Comparison of ENCODE assay signal across 8 mouse cellular contexts in the genomic region with DNA sequence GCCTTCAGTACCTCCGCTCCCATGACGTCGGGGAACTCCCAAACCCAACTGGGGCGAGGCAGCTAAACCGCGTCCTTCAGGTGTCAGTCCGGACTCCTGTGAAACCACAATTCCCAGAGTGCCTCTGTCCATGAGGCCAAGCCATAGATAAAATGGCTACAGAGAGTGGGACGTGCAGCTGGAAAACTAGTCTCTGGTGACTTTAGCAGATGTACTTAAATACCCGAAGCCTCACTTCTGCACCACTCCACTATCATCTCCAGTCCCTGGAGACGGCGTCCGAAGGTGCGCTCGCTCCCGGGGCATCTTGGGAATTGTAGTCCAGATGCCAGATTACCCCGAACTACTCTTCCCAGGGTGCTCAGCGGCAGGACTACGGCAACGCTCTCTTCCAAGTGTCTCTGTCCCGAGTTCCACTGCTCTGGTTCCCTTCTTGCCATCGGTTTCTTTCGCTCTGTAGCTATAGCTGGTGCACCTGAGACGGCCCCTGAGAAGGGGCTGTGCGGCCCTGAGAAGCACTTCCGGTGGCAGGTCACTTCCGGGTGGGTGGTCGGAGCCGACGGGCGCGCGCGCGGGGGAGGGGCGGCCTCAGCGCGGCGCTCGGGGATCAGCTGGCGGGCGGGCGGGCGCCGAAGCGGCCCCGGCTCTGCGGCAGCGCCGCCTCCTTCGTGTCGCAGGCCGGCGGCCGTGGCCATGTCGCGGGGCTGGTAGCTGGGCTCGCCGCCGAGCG. TPM values are rescaled to one million over a fixed set of nuclear protein-coding genes. Genes with fewer than 3 reads are reported as not detected.
DNase-seq lines count a peak whose midpoint lies in the region; ATAC-seq and TF ChIP-seq lines count a peak whose summit lies in the region.

A gene (plus strand): TSS at position 603 of the 730 bp plus-strand sequence.

- peak within 1 kb of the TSS; percentile 91 for H3K9ac ChIP-seq in MEL (ENCODE audit: control insufficient read depth, low read depth, low read length, poor library complexity, severe bottlenecking)
- H3K9ac ChIP-seq in lung, embryonic 16.5 days (ENCODE audit: low read length): peak within 1 kb of the TSS; percentile 92

- WGBS in cerebellum, adult 2 months: under 1% methylated on average over 43 of the region's 60 CpGs
- under 1% methylated on average over 56 of the region's 60 CpGs for WGBS in lung, embryonic 16.5 days

- TF ChIP-seq RAD21 in MEL (IDR thresholded peaks at IDR 0.05; ENCODE audit: low read depth, low read length): no peak

- no peaks in the 10 kb centered on the region for H3K27me3 ChIP-seq in MEL (ENCODE audit: control insufficient read depth in 1 of 2, insufficient read depth in 2 of 2, low read length in 2 of 2)
- H3K27me3 ChIP-seq in cerebellum, adult 2 months (ENCODE audit: control insufficient read depth, insufficient read depth, low read length): no peaks in the 10 kb centered on the region
- H3K27me3 ChIP-seq in lung, embryonic 16.5 days (ENCODE audit: control insufficient read depth, insufficient read depth, low read depth, low read length): no peaks in the 10 kb centered on the region

- H3K9me3 ChIP-seq in MEL (replicated peaks; ENCODE audit: insufficient read depth, low read length): no peaks in the 10 kb centered on the region
- H3K9me3 ChIP-seq in lung, embryonic 16.5 days (ENCODE audit: control insufficient read depth, low read length): no peaks in the 10 kb centered on the region

- peak; percentile 92 for DNase-seq in MEL (ENCODE audit: low read depth, low spot score)
- peak; percentile 90 to 95 for DNase-seq in cerebellum, adult 2 months
- DNase-seq in forelimb bud, embryonic 11.5 days (ENCODE audit: low read depth, low spot score): peak; percentile 84
- DNase-seq in layer of hippocampus, adult 9-10 months (ENCODE audit: low spot score): peak; percentile 93
- DNase-seq in ovary, postnatal 10 days (ENCODE audit: low spot score): peak; percentile 80
- peak; percentile 87 to 94 for DNase-seq in thymus, postnatal 10 days (ENCODE audit: low spot score in 2 of 2)

- no peak for TF ChIP-seq CTCF in MEL (IDR thresholded peaks at IDR 0.05 in 2 of 3, conservative IDR thresholded peaks at IDR 0.05 in 1 of 3; ENCODE audit: control insufficient read depth in 1 of 3, insufficient read depth in 1 of 3, low read depth in 2 of 3, low read length in 3 of 3, poor library complexity in 1 of 3, severe bottlenecking in 1 of 3)
- TF ChIP-seq CTCF in cerebellum, adult 2 months (IDR thresholded peaks at IDR 0.05; ENCODE audit: borderline replicate concordance, insufficient read depth, low read depth, low read length): no peak

- peak within 1 kb of the TSS; percentile 99 for H3K27ac ChIP-seq in MEL (ENCODE audit: control insufficient read depth, low read depth, low read length)
- H3K27ac ChIP-seq in cerebellum, adult 2 months (ENCODE audit: insufficient read depth, low read length): peak within 1 kb of the TSS; percentile 92
- H3K27ac ChIP-seq in lung, embryonic 16.5 days (ENCODE audit: low read length): peak within 1 kb of the TSS; percentile 98

- peak; percentile 84 to 86 for ATAC-seq in hematopoietic stem cell, adult 5-6 weeks (replicated peaks in 1 of 2; ENCODE audit: insufficient read depth in 1 of 2, low FRiP score in 2 of 2, low TSS enrichment in 1 of 2, low read depth in 1 of 2, poor library complexity in 2 of 2, severe bottlenecking in 2 of 2)
- ATAC-seq in lung, embryonic 16.5 days (ENCODE audit: low read depth): peak; percentile 94

- peaks cover 10 to 30% of the 10 kb centered on the region in 2 experiments for H3K4me1 ChIP-seq in MEL (ENCODE audit: control insufficient read depth in 1 of 2, insufficient read depth in 2 of 2, low read length in 2 of 2)
- peaks cover 7% of the 10 kb centered on the region; the same call in 1 of the 2 replicates for H3K4me1 ChIP-seq in cerebellum, adult 2 months (ENCODE audit: control insufficient read depth, insufficient read depth, low read length)
- H3K4me1 ChIP-seq in lung, embryonic 16.5 days (replicated peaks; ENCODE audit: control insufficient read depth, insufficient read depth, low read length): peaks cover 36% of the 10 kb centered on the region

- TF ChIP-seq POLR2A in MEL (IDR thresholded peaks at IDR 0.05; ENCODE audit: control insufficient read depth in 1 of 2, insufficient read depth in 1 of 2, low read depth in 1 of 2, low read length in 2 of 2, poor library complexity in 1 of 2): peak in 1 of 2 experiments; percentile 48; a peak in 1 of 4 replicates
- peak; percentile 43; the same call in 1 of the 2 replicates for TF ChIP-seq POLR2A in cerebellum, adult 2 months (IDR thresholded peaks at IDR 0.05; ENCODE audit: borderline replicate concordance, insufficient read depth, low read length)

- peak within 1 kb of the TSS; percentile 87 for H3K4me2 ChIP-seq in lung, embryonic 16.5 days (ENCODE audit: low read depth, low read length)

- TF ChIP-seq EP300 in MEL (IDR thresholded peaks at IDR 0.05; ENCODE audit: low read depth in 1 of 2, low read length in 2 of 2): peak in 1 of 2 experiments; percentile 24; a peak in 1 of 4 replicates

- peaks cover 32% of the 10 kb centered on the region for H3K79me2 ChIP-seq in MEL (ENCODE audit: control insufficient read depth, insufficient read depth, low read length, poor library complexity)

- H3K36me3 ChIP-seq in MEL (ENCODE audit: control insufficient read depth in 1 of 2, insufficient read depth in 2 of 2, low read length in 2 of 2): peaks cover 0 to 37% of the 10 kb centered on the region in 2 experiments; a peak in 2 of 4 replicates
- H3K36me3 ChIP-seq in lung, embryonic 16.5 days (ENCODE audit: control insufficient read depth, insufficient read depth, low read length): no peaks in the 10 kb centered on the region

- peak within 1 kb of the TSS; percentile 81 to 95 for H3K4me3 ChIP-seq in MEL (ENCODE audit: control insufficient read depth in 1 of 2, insufficient read depth in 1 of 2, low read depth in 2 of 2, low read length in 2 of 2)
- peak within 1 kb of the TSS; percentile 69 for H3K4me3 ChIP-seq in cerebellum, adult 2 months (replicated peaks; ENCODE audit: insufficient read depth, low read depth, low read length)
- peak within 1 kb of the TSS; percentile 87 for H3K4me3 ChIP-seq in lung, embryonic 16.5 days (ENCODE audit: low read length)

TF ChIP-seq in MEL, 35 proteins besides CTCF, POLR2A, EP300 and RAD21 (continues in another document):
- no peak for TF ChIP-seq JUND (IDR thresholded peaks at IDR 0.05; ENCODE audit: low read depth, low read length)
- no peak; the same call in 1 of the 2 replicates for TF ChIP-seq POLR2AphosphoS2 (IDR thresholded peaks at IDR 0.05; ENCODE audit: low read length)
- no peak for TF ChIP-seq UBTF (IDR thresholded peaks at IDR 0.05; ENCODE audit: borderline replicate concordance, insufficient read depth, low read depth, low read length)
- TF ChIP-seq USF1 (IDR thresholded peaks at IDR 0.05; ENCODE audit: low read depth, low read length): no peak
- peak; percentile 96 for TF ChIP-seq HCFC1 (IDR thresholded peaks at IDR 0.05; ENCODE audit: low read depth, low read length)
- TF ChIP-seq ZMIZ1 (IDR thresholded peaks at IDR 0.05; ENCODE audit: low read depth, low read length): peak; percentile 69; the same call in 1 of the 2 replicates
- peak; percentile 51; the same call in 1 of the 2 replicates for TF ChIP-seq MAX (IDR thresholded peaks at IDR 0.05; ENCODE audit: low read length)
- no peak for TF ChIP-seq MYB (IDR thresholded peaks at IDR 0.05; ENCODE audit: low read depth, low read length)
- TF ChIP-seq KAT2A (conservative IDR thresholded peaks at IDR 0.05; ENCODE audit: low read depth, low read length): peak; percentile 91
- TF ChIP-seq E2F4 (IDR thresholded peaks at IDR 0.05; ENCODE audit: borderline replicate concordance, low read depth, low read length): no peak
- no peak for TF ChIP-seq GABPA (IDR thresholded peaks at IDR 0.05; ENCODE audit: low read depth, low read length)
- peak; percentile 76 for TF ChIP-seq SIN3A (IDR thresholded peaks at IDR 0.05; ENCODE audit: low read length)
- TF ChIP-seq ZKSCAN1 (IDR thresholded peaks at IDR 0.05; ENCODE audit: low read depth, low read length): no peak
- no peak for TF ChIP-seq MAFK (IDR thresholded peaks at IDR 0.05; ENCODE audit: borderline replicate concordance, low read depth, low read length)
- TF ChIP-seq TBP (IDR thresholded peaks at IDR 0.05; ENCODE audit: low read depth, low read length): 0 out of 2 replicates have a peak, but pooled peaks have one; percentile 46
- TF ChIP-seq RCOR1 (IDR thresholded peaks at IDR 0.05; ENCODE audit: low read depth, low read length): no peak
- TF ChIP-seq MYC (IDR thresholded peaks at IDR 0.05; ENCODE audit: low read depth, low read length): peak; percentile 54; the same call in 1 of the 2 replicates
- no peak for TF ChIP-seq GATA1 (IDR thresholded peaks at IDR 0.05; ENCODE audit: low read depth, low read length)
- 0 out of 2 replicates have a peak, but pooled peaks have one; percentile 1 for TF ChIP-seq SMC3 (IDR thresholded peaks at IDR 0.05; ENCODE audit: low read depth, low read length)
- TF ChIP-seq POLR2AphosphoS5 (IDR thresholded peaks at IDR 0.05; ENCODE audit: borderline replicate concordance, low read depth, low read length): no peak
- TF ChIP-seq ZNF384 (IDR thresholded peaks at IDR 0.05; ENCODE audit: low read depth, low read length): no peak
- TF ChIP-seq NRF1 (IDR thresholded peaks at IDR 0.05; ENCODE audit: insufficient read depth, low read depth, low read length, poor library complexity, severe bottlenecking): peak; percentile 43; the same call in 1 of the 2 replicates
- no peak for TF ChIP-seq CHD1 (IDR thresholded peaks at IDR 0.05; ENCODE audit: low read depth, low read length)
- peak; percentile 73 for TF ChIP-seq ETS1 (IDR thresholded peaks at IDR 0.05; ENCODE audit: low read depth, low read length)
- TF ChIP-seq NELFE (IDR thresholded peaks at IDR 0.05; ENCODE audit: low read depth, low read length): peak; percentile 68
- TF ChIP-seq MAZ (IDR thresholded peaks at IDR 0.05; ENCODE audit: low read depth, low read length): peak; percentile 82; the same call in 1 of the 2 replicates
- TF ChIP-seq BHLHE40 (IDR thresholded peaks at IDR 0.05; ENCODE audit: borderline replicate concordance, low read depth, low read length): no peak
- TF ChIP-seq ELF1 (IDR thresholded peaks at IDR 0.05; ENCODE audit: low read depth, low read length): peak; percentile 93
- TF ChIP-seq CHD2 (IDR thresholded peaks at IDR 0.05; ENCODE audit: low read length): 0 out of 2 replicates have a peak, but pooled peaks have one; percentile 39

RNA-seq across cellular contexts. Expression of the gene that starts here (rescaled TPM):
- total RNA-seq in MEL (2012; rRNA removed): 6.4 and 7.2 TPM in 2 replicates
- 100 to 1,000 TPM in 1 of 2 experiments, 10 to 100 TPM in 1; 25.4 to 353 TPM for polyA plus RNA-seq in MEL (2012; ENCODE audit: insufficient read depth in 1 of 2, insufficient read length in 2 of 2, low read depth in 1 of 2, low replicate concordance in 2 of 2, missing spikeins in 1 of 2)
- 152 and 165 TPM in 2 replicates for polyA plus RNA-seq in cerebellum, adult 2 months (2012; rRNA removed)
- total RNA-seq in hematopoietic stem cell, adult 5-6 weeks (2017): 12.2 and 14.2 TPM in 2 replicates
- polyA plus RNA-seq in lung, embryonic 16.5 days (2015; fragmentation: Nextera tagmentation; extraction: Ambion mirVana): 11.6 and 12.4 TPM in 2 replicates

Comparison
In these comparisons a context has a peak if more than half of its experiments do, and no peak if none do; other contexts are left out.
1. Peak in every context shown above with its lines: DNase-seq, ATAC-seq, H3K4me3 ChIP-seq and H3K27ac ChIP-seq.